Mouse (Mus musculus) olfactory bulb, adult 2 months (tissue): ENCODE results near the gene Cyp2c23. TPM values are rescaled to one million over a fixed set of nuclear protein-coding genes. Genes with fewer than 3 reads are reported as not detected.

Source experiments
- H3K27ac ChIP-seq: fragments of 200-500 bp; 2 replicates; pipeline ENCODE4 v1.5.1; 2012; ENCODE audit warnings: low read depth, low read length; ENCODE audit not compliant: insufficient read depth
- H3K4me1 ChIP-seq: fragments of 200-500 bp; 2 replicates; pipeline ENCODE4 v1.6.1; 2012; ENCODE audit warnings: low read length; ENCODE audit not compliant: control insufficient read depth, insufficient read depth
- H3K4me3 ChIP-seq: fragments of 200-500 bp; 2 replicates; pipeline ENCODE4 v1.5.1; 2012; ENCODE audit warnings: mild to moderate bottlenecking, low read depth, low read length, moderate library complexity; ENCODE audit not compliant: insufficient read depth
- CTCF ChIP-seq: fragments of 200-500 bp; IDR thresholded peaks from 2 replicates; pipeline ENCODE4 v1.5.1; 2012; ENCODE audit warnings: low read depth, mild to moderate bottlenecking, low read length, moderate library complexity; ENCODE audit not compliant: insufficient read depth
- POLR2A ChIP-seq: fragments of 200-500 bp; IDR thresholded peaks from 2 replicates; pipeline ENCODE4 v1.6.1; 2012; ENCODE audit warnings: mild to moderate bottlenecking, low read depth, low read length, moderate library complexity; ENCODE audit not compliant: insufficient read depth
- WGBS: fragments of 180-500 bp; shearing (Covaris S2); methylation state at CpG from one replicate; pipeline ENCODE4 v1.1.7; 2018; 5-methylcytosine and 5-hydroxymethylcytosine counted together
- polyA plus RNA-seq: library from polyadenylated mRNA; stranded (reverse); fragments of >200 nt; gene quantifications from 2 replicates; pipeline ENCODE4 v1.2.4, GENCODE M21; 2012; ENCODE audit warnings: low replicate concordance; ENCODE audit not compliant: missing spikeins, insufficient read depth, insufficient read length

Cyp2c23 gene
- polyA plus RNA-seq, 1 experiment, result not detected

- 94% methylated on average over 5 of the region's 5 CpGs for WGBS
- no peak overlapping the region for H3K27ac ChIP-seq
- no peak overlapping the region for H3K4me3 ChIP-seq
- peaks cover 2% of the 10 kb centered on the region; the same call in 1 of the 2 replicates for H3K4me1 ChIP-seq
- TF ChIP-seq POLR2A, result no peak
- TF ChIP-seq CTCF, result no peak
These were observed 47.0 kb downstream of the Cyp2c23 start for GRCm38 (mm10) chr19:43981992-43982391.

- H3K4me3 ChIP-seq, result no peak overlapping the region
- H3K27ac ChIP-seq, result no peak overlapping the region
- 96% methylated on average over 17 of the region's 17 CpGs for WGBS
- TF ChIP-seq CTCF (no peak), POLR2A (no peak)
- H3K4me1 ChIP-seq, result no peaks in the 10 kb centered on the region
These were observed 48.3 kb downstream of the Cyp2c23 start for GRCm38 (mm10) chr19:43980711-43981110.

- H3K4me3 ChIP-seq, result no peak overlapping the region
- H3K4me1 ChIP-seq, result no peaks in the 10 kb centered on the region
- H3K27ac ChIP-seq, result no peak overlapping the region
- TF ChIP-seq CTCF (no peak), POLR2A (no peak)
- 84% methylated on average over 3 of the region's 3 CpGs for WGBS
These were observed 51.2 kb downstream of the Cyp2c23 start for GRCm38 (mm10) chr19:43977799-43978198.

GRCm38 (mm10) chr19:43976661-43977060 is 52.3 kb downstream of the Cyp2c23 start:
- WGBS, result 80% methylated on average over 6 of the region's 6 CpGs
- Histone ChIP-seq H3K4me1 (no peaks in the 10 kb centered on the region), H3K4me3 (no peak overlapping the region), H3K27ac (no peak overlapping the region)
- TF ChIP-seq POLR2A, result no peak
- TF ChIP-seq CTCF, result no peak

- H3K4me1 ChIP-seq, result no peaks in the 10 kb centered on the region
- no peak overlapping the region for H3K4me3 ChIP-seq
- TF ChIP-seq POLR2A (no peak), CTCF (no peak)
- no peak overlapping the region for H3K27ac ChIP-seq
- 92% methylated on average over 6 of the region's 6 CpGs for WGBS
These were observed 54.8 kb downstream of the Cyp2c23 start for GRCm38 (mm10) chr19:43974221-43974620.

- no peaks in the 10 kb centered on the region for H3K4me1 ChIP-seq
- no peak overlapping the region for H3K27ac ChIP-seq
- H3K4me3 ChIP-seq, result no peak overlapping the region
- 90% methylated on average over 9 of the region's 9 CpGs for WGBS
- no peak for TF ChIP-seq CTCF
- no peak for TF ChIP-seq POLR2A
These were observed 55.3 kb downstream of the Cyp2c23 start for GRCm38 (mm10) chr19:43973711-43974110.

GRCm38 (mm10) chr19:43972129-43972528 is 56.9 kb downstream of the Cyp2c23 start:
- no peak overlapping the region for H3K27ac ChIP-seq
- H3K4me1 ChIP-seq, result no peaks in the 10 kb centered on the region; the same call in 1 of the 2 replicates
- TF ChIP-seq CTCF (no peak), POLR2A (no peak)
- no peak overlapping the region for H3K4me3 ChIP-seq
- WGBS, result 97% methylated on average over 8 of the region's 8 CpGs

- TF ChIP-seq POLR2A (no peak), CTCF (no peak)
- peaks cover 1% of the 10 kb centered on the region; the same call in 1 of the 2 replicates for H3K4me1 ChIP-seq
- no peak overlapping the region for H3K4me3 ChIP-seq
- 36% methylated on average over 10 of the region's 11 CpGs for WGBS
- H3K27ac ChIP-seq, result no peak overlapping the region
These were observed 60.5 kb downstream of the Cyp2c23 start for GRCm38 (mm10) chr19:43968436-43969026.

- H3K4me1 ChIP-seq, result peaks cover 9% of the 10 kb centered on the region
- TF ChIP-seq POLR2A (no peak), CTCF (no peak)
- H3K4me3 ChIP-seq, result no peak overlapping the region
- 70% methylated on average over 2 of the region's 2 CpGs for WGBS
- H3K27ac ChIP-seq, result no peak overlapping the region
These were observed 62.5 kb downstream of the Cyp2c23 start for GRCm38 (mm10) chr19:43966481-43966880.
